Mouse (Mus musculus) left cerebral cortex, adult 2 months (tissue): ENCODE results near the gene Bmper. TPM values are rescaled to one million over a fixed set of nuclear protein-coding genes. Genes with fewer than 3 reads are reported as not detected.
A peak's percentile ranks its signal among the peaks of the same experiment; 100 is the strongest.

Experiments
- DNase-seq, 2 experiments: peaks; one replicate each; pipeline ENCODE4 v3.0.0; 2021 to 2022; ENCODE audit warnings: low spot score in 2 of 2, mixed read lengths in 1 of 2; ENCODE audit errors: extremely low spot score in 1 of 2
- H3K27ac ChIP-seq: fragments of 200-600 bp; 2 replicates; pipeline ENCODE4 v1.8.1; 2022
- H3K4me3 ChIP-seq: fragments of 200-600 bp; 2 replicates; pipeline ENCODE4 v1.8.1; 2022
- CTCF ChIP-seq: fragments of 200-600 bp; IDR thresholded peaks from 2 replicates; pipeline ENCODE4 v1.8.1; 2022; ENCODE audit warnings: antibody characterized with exemption, mild to moderate bottlenecking, moderate library complexity
- intact Hi-C: fragments of 180-260 bp; cut with DNase I; formaldehyde crosslinking; loops from one replicate; pipeline ENCODE4 v1.15.1; 2025
- total RNA-seq, 2 experiments: library from RNA; stranded (reverse); gene quantifications; 2 replicates each; pipeline ENCODE4 v1.2.3; 2021

The Bmper gene
- total RNA-seq, 2 experiments from 2014 or later: 6.9 to 8.6 TPM

DNA sequence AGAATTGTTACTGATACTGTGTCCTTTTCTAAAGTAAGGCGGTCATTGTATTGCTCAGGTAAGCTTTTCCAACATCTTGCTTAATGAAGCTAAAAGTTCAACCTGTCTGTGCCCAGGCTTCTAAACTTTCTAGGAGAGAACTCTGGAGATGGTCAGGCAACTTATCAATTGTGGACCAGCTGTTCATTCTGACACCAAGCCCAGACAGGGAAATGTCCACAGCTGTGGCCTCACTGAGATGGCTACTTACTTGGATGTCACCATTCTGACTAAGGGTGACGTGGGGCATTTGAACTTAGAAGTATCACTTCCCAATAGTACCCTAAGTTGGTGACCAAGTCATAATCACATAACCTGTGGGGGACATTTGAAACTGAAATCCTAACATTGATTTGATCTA lies 129.5 kb downstream of the Bmper start:
- no peak for DNase-seq
- TF ChIP-seq CTCF: no peak

DNA sequence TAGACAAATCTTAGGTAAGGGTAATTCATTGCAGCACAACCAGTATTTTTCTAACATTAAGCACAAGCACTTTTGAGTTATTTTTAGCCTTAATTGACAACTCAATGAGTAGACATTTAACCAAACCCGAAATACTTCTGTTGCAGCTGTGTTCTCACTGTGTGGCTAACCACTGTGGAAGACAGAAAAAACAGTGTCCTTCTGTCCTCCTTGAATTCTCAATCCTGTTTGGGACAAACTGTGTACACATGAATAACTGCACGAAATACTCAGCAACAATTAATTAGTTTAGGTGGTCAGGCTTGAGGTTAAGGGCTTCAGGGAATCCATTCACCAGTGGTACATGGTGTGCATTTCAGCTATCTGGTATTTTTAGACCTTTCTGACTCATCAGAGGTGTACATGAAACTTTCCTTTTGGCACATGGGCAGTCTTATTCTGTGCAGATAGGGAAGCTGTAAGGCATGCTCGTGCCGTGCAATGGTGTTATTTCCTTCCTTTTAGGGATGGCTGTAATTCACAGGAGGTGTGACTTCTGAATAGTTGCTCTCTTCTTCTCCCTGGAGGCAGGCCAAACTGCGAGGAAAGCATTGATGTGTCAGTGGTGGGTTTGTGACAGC lies 131.4 kb downstream of the Bmper start:
- DNase-seq: no peak
- Histone ChIP-seq H3K27ac (no peak overlapping the region; the same call in 1 of the 2 replicates), H3K4me3 (no peak overlapping the region)
- TF ChIP-seq CTCF: no peak
- intact Hi-C loops: no loop called here

More for the DNA sequence above, 129.5 kb downstream of the Bmper start:
- intact Hi-C loops: no loop called here
- H3K27ac ChIP-seq: no peak overlapping the region
- H3K4me3 ChIP-seq: no peak overlapping the region

DNA sequence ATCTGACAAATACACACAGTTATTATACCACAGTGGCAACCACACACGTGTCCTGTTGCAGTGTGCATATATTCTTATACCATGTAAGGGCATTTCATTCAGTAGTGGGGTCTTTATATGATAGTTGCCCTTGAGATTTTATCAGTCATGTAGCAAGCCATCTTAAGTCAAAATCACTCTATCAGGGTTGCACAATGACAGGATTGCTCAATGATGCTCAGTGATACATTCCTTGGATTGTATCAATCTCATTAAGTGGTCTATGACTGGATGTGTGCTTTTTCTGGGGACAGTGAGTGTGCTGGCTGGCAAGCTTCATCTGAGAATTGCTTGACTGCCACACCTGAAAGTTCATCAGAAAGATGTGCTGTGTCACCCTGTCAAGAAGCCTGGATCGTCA lies 135.2 kb downstream of the Bmper start:
- TF ChIP-seq CTCF: no peak
- Histone ChIP-seq H3K27ac (no peak overlapping the region), H3K4me3 (no peak overlapping the region)
- no peak for DNase-seq
- intact Hi-C loops: no loop called here

DNA sequence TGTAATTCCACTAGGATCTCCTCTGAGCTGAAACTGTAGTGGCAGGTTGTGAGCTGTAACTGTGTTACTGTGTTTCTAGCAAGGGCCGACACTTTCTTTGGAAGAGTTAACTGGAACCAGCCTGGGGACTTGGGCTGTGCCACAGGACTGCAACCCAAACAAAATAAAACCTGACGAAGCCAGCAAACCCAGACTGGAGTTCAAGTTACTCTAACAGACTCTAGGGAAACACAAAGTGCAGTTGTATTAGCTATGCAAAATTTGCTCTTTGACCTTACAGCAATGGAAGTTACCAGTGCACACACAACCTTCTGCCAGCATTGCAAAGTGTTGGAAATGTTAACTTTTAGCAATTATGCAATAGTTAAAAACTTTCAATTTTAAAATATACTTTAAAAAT lies 140.3 kb downstream of the Bmper start:
- DNase-seq: no peak
- TF ChIP-seq CTCF: no peak
- H3K4me3 ChIP-seq: no peak overlapping the region
- intact Hi-C loops: no loop called here
- H3K27ac ChIP-seq: no peak overlapping the region

- Histone ChIP-seq H3K4me3 (no peak overlapping the region), H3K27ac (no peak overlapping the region)
- no peak for DNase-seq
- intact Hi-C loops: no loop called here
- no peak for TF ChIP-seq CTCF
Observed at GRCm38 (mm10) chr9:23363540-23363939, 140.7 kb downstream of the Bmper start.

DNA sequence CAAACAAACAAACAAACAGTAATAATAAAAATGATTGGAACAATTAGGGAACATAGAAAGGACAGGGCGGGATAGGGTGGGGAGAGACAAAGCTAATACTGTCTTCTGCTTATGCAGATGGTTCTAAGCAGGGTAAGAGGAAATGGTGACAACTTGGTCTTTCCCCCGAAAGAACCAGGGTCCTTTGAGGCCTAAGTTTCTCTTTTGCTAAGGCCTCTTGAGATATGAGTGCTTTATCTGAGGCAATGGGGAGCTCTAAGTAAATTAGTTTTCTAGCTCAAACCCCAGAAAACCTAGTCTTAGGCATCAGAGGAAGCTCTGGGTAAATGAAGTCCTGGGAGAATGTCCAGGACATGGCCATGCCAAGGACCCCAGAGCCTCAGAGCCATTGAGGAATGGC lies 141.2 kb downstream of the Bmper start:
- intact Hi-C loops: no loop called here
- DNase-seq: no peak
- no peak overlapping the region for H3K27ac ChIP-seq
- no peak overlapping the region for H3K4me3 ChIP-seq
- no peak for TF ChIP-seq CTCF

DNA sequence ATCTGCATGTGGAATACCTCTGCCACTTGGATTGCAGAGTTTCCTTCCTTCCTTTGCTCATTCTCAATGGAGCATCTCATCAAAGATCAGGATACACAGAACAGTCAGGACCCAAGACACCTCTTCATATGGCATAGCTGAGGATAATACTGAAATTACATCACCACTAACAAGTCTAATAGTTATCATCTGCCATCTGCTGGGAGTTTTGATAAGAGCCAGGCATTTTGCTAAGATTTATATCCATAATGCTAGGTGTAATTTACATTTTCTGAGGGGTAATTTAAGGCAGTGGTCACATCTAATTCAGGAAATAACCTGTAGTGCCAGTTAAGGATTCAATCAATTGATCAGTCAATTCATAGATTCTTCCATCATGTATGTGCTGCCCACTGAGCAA lies 145.2 kb downstream of the Bmper start:
- intact Hi-C loops: no loop called here
- Histone ChIP-seq H3K27ac (no peak overlapping the region), H3K4me3 (no peak overlapping the region)
- TF ChIP-seq CTCF: peak; percentile 16
- no peak for DNase-seq

GRCm38 (mm10) chr9:23374789-23375460 lies 152.0 kb downstream of the Bmper start:
- no peak for TF ChIP-seq CTCF
- Histone ChIP-seq H3K27ac (no peak overlapping the region), H3K4me3 (no peak overlapping the region)
- DNase-seq: no peak
- intact Hi-C loops: no loop called here

DNA sequence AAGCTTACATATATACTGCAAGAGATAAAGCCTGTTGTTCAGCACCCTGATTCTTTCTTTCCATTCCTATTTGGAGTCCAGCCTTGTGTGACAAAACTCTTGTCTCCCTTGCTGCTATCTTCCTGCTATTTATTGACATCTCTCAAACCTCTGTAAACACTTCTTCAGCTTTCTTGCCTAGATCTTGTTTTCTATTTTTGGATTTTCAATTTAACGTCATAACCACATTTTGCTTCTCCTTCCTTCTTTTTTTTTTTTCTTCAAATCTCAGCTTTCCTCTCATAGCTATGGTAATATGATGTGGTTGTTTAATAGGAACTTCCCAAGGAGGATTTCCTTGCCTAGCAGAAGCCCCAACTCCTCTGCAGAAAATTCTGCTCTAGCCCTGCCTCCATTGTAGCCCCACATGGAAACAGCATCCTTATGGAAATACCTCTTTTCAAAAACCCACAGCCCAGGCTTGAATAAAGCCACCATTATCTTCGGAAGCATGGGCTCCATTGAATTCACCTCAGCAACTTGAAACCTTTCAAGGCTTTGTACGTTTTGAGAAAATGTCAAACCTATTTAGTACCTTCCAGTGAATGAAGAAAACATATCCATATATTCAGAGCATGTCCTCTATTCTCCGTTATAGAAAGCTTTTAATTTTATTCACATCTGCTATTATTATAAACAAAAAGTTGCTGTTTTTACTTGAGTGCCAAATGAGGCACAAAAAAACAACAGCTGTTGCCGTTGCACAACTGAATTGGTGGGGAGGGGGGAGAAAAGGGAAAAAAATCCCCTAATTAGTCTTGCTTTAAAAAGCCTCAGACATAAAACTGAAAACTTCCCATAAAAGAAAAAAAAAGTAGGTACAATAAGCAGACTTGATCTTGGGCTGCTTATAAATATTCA lies 155.2 kb downstream of the Bmper start:
- no peak overlapping the region for H3K27ac ChIP-seq
- no peak for TF ChIP-seq CTCF
- no peak overlapping the region for H3K4me3 ChIP-seq
- DNase-seq: no peak
- intact Hi-C loops: no loop called here

- peak in 1 of 2 experiments; percentile 15 for DNase-seq
- no peak overlapping the region for H3K4me3 ChIP-seq
- intact Hi-C loops: no loop called here
- no peak overlapping the region for H3K27ac ChIP-seq
- no peak; the same call in 1 of the 2 replicates for TF ChIP-seq CTCF
Observed at GRCm38 (mm10) chr9:23378731-23379170, 155.9 kb downstream of the Bmper start.

DNA sequence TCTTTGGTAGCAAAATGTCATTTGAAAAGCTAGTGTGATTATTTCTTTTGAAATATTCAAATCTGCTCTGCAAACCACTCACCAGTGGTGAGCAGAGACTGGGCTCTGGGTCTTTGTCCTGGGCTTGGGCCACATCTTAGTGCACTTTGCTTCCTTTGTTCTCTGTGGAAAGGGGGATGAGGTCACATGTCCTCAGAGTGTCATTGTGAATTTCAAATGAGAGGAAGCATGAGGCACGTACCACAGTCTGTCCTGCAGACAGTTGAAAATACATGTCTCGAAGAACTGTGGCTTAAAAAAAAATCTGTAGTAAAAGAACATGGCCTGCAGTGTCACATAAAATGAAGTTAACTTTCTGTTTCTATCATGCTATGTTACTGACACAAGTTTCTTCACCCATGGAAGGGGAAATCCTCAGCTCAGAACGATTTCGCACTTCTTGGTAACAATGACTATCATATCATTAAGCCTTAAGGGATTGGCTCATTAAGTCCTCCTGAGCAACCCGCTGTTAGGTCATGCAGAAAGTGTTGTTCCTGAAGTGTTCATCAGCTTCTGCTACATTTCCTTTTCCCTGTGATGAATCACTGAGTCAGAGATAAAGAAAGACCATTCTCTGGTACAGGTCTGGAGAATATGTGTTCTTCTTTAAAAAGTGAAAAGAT lies 157.4 kb downstream of the Bmper start:
- no peak for TF ChIP-seq CTCF
- DNase-seq: no peak
- no peak overlapping the region for H3K27ac ChIP-seq
- H3K4me3 ChIP-seq: no peak overlapping the region
- intact Hi-C loops: no loop called here
